Mouse (Mus musculus): ENCODE measurements around the gene Ushbp1. TPM values are rescaled to one million over a fixed set of nuclear protein-coding genes. Genes with fewer than 3 reads are reported as not detected.

The Ushbp1 gene
- total and polyA plus RNA-seq, 3 experiments, result not detected

GRCm38 (mm10) chr8:71402446-71402964, 6.9 kb upstream of the Ushbp1 start:
- DNase-seq (ENCODE audit: extremely low read depth), result no peak
- no peak overlapping the region for H3K9ac ChIP-seq (ENCODE audit: insufficient read depth, low read depth)
- H3K27ac ChIP-seq (ENCODE audit: insufficient read depth, low read depth), result no peak overlapping the region
- H3K27me3 ChIP-seq (replicated peaks), result no peaks in the 10 kb centered on the region
- peaks cover 8% of the 10 kb centered on the region; the same call in 1 of the 2 replicates for H3K79me2 ChIP-seq (replicated peaks; ENCODE audit: control insufficient read depth, extremely low read depth, insufficient read depth, poor library complexity, severe bottlenecking)
- peaks cover 35 to 66% of the 10 kb centered on the region in 2 experiments for H3K36me3 ChIP-seq (replicated peaks in 1 of 2; ENCODE audit: control insufficient read depth in 1 of 2, insufficient read depth in 1 of 2, low read length in 1 of 2)
- dilution Hi-C loops (cut with MboI; ENCODE audit: extremely low pct_ligation_motif_present, extremely low pct_unique_long_range_greater_than_20kb, low sequenced_read_pairs) (no loop called here), in situ Hi-C loops (cut with MboI; ENCODE audit: low pct_ligation_motif_present, low pct_unique_long_range_greater_than_20kb, low sequenced_read_pairs) (no loop called here)
- TF ChIP-seq MXI1 (IDR thresholded peaks at IDR 0.05; ENCODE audit: low read depth, low read length) (no peak), SIN3A (IDR thresholded peaks at IDR 0.05; ENCODE audit: low read length) (no peak), ETS1 (conservative IDR thresholded peaks at IDR 0.05; ENCODE audit: low read depth, low read length) (no peak), EP300 (IDR thresholded peaks at IDR 0.05; ENCODE audit: low read length) (no peak), PAX5 (IDR thresholded peaks at IDR 0.05; ENCODE audit: low read length) (no peak), IRF4 (IDR thresholded peaks at IDR 0.05; ENCODE audit: low read depth, low read length) (no peak), GABPA (IDR thresholded peaks at IDR 0.05; ENCODE audit: insufficient replicate concordance, low read depth, low read length) (no peak), ZMIZ1 (IDR thresholded peaks at IDR 0.05; ENCODE audit: low read depth, low read length) (no peak), MEF2A (IDR thresholded peaks at IDR 0.05; ENCODE audit: borderline replicate concordance, low read depth, low read length) (no peak), E2F4 (IDR thresholded peaks at IDR 0.05; ENCODE audit: insufficient replicate concordance, low read depth, low read length) (no peak)
- H3K4me2 ChIP-seq (ENCODE audit: insufficient read depth, low read depth, poor library complexity, severe bottlenecking), result no peak overlapping the region
- no peak overlapping the region for H3K4me3 ChIP-seq (replicated peaks in 1 of 3; ENCODE audit: low read depth in 2 of 3, low read length in 2 of 3, poor library complexity in 1 of 3)
- peaks cover 12 to 37% of the 10 kb centered on the region in 2 experiments for H3K4me1 ChIP-seq (ENCODE audit: control insufficient read depth in 1 of 2, insufficient read depth in 2 of 2)
- H3K9me3 ChIP-seq (replicated peaks; ENCODE audit: low read length), result no peaks in the 10 kb centered on the region

GRCm38 (mm10) chr8:71401454-71401853, 5.9 kb upstream of the Ushbp1 start:
- in situ Hi-C loops (cut with MboI; ENCODE audit: low pct_ligation_motif_present, low pct_unique_long_range_greater_than_20kb, low sequenced_read_pairs), result no loop called here
- Histone ChIP-seq H3K9me3 (replicated peaks; ENCODE audit: low read length) (no peaks in the 10 kb centered on the region), H3K4me3 (replicated peaks in 1 of 3; ENCODE audit: low read depth in 2 of 3, low read length in 2 of 3, poor library complexity in 1 of 3) (no peak overlapping the region), H3K4me2 (ENCODE audit: insufficient read depth, low read depth, poor library complexity, severe bottlenecking) (no peak overlapping the region), H3K36me3 (replicated peaks in 1 of 2; ENCODE audit: control insufficient read depth in 1 of 2, insufficient read depth in 1 of 2, low read length in 1 of 2) (peaks cover 31 to 57% of the 10 kb centered on the region in 2 experiments), H3K79me2 (replicated peaks; ENCODE audit: control insufficient read depth, extremely low read depth, insufficient read depth, poor library complexity, severe bottlenecking) (peaks cover 9% of the 10 kb centered on the region; the same call in 1 of the 2 replicates), H3K9ac (ENCODE audit: insufficient read depth, low read depth) (no peak overlapping the region), H3K27me3 (replicated peaks) (no peaks in the 10 kb centered on the region), H3K4me1 (ENCODE audit: control insufficient read depth in 1 of 2, insufficient read depth in 2 of 2) (peaks cover 12 to 31% of the 10 kb centered on the region in 2 experiments), H3K27ac (ENCODE audit: insufficient read depth, low read depth) (no peak overlapping the region)
- TF ChIP-seq ELF1 (IDR thresholded peaks at IDR 0.05; ENCODE audit: low read depth, low read length) (no peak), RAD21 (IDR thresholded peaks at IDR 0.05; ENCODE audit: low read depth, low read length) (no peak), IRF4 (IDR thresholded peaks at IDR 0.05; ENCODE audit: low read depth, low read length) (no peak), ETS1 (conservative IDR thresholded peaks at IDR 0.05; ENCODE audit: low read depth, low read length) (no peak), ZNF384 (IDR thresholded peaks at IDR 0.05; ENCODE audit: low read depth, low read length) (no peak), TBP (conservative IDR thresholded peaks at IDR 0.05; ENCODE audit: low read depth, low read length) (no peak), USF2 (conservative IDR thresholded peaks at IDR 0.05; ENCODE audit: low read depth, low read length) (no peak), MAFK (IDR thresholded peaks at IDR 0.05; ENCODE audit: insufficient replicate concordance, low read length) (no peak), EP300 (IDR thresholded peaks at IDR 0.05; ENCODE audit: low read length) (no peak), POLR2A (IDR thresholded peaks at IDR 0.05; ENCODE audit: low read depth, low read length) (no peak), MAZ (IDR thresholded peaks at IDR 0.05; ENCODE audit: low read depth, low read length) (no peak), ZC3H11A (IDR thresholded peaks at IDR 0.05; ENCODE audit: low read depth, low read length) (no peak), CHD2 (IDR thresholded peaks at IDR 0.05; ENCODE audit: low read length) (no peak), ZMIZ1 (IDR thresholded peaks at IDR 0.05; ENCODE audit: low read depth, low read length) (no peak), PAX5 (IDR thresholded peaks at IDR 0.05; ENCODE audit: low read length) (no peak), HCFC1 (IDR thresholded peaks at IDR 0.05; ENCODE audit: low read depth, low read length) (no peak), BHLHE40 (IDR thresholded peaks at IDR 0.05; ENCODE audit: low read depth, low read length) (no peak), CHD1 (IDR thresholded peaks at IDR 0.05; ENCODE audit: low read depth, low read length) (no peak)
- dilution Hi-C loops (cut with MboI; ENCODE audit: extremely low pct_ligation_motif_present, extremely low pct_unique_long_range_greater_than_20kb, low sequenced_read_pairs), result no loop called here
- DNase-seq (ENCODE audit: extremely low read depth), result no peak

Measured in CH12.LX (cell line).